Mouse (Mus musculus): ENCODE results near the gene Btbd16.

DNA sequence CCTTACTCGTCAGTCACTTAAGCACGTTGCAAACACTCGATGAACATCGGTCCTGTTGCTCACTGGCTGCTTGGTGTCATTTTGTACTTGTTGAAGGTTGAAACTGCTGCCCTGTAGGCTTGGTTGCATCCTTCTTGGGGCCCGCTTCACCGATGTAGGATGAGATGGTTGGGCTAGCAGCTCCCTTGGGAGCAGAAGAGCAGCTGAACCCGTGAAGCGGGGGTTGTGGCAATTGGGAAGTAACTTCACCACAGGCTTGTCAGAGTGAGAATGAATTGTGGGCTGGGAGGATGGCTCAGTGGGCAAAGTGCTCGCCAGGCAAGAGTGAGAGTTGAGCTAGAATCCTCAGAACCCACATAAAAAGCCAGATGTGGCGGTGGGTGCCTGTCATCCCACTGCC lies 54.6 kb downstream of the Btbd16 start:
- no peak for TF ChIP-seq CTCF (IDR thresholded peaks at IDR 0.05; ENCODE audit: low read depth, low read length)
- no peak for TF ChIP-seq POLR2A (IDR thresholded peaks at IDR 0.05; ENCODE audit: extremely low read depth, insufficient read depth, low read length)

Measured in liver, adult 2 months (tissue).